In the genomic region with DNA sequence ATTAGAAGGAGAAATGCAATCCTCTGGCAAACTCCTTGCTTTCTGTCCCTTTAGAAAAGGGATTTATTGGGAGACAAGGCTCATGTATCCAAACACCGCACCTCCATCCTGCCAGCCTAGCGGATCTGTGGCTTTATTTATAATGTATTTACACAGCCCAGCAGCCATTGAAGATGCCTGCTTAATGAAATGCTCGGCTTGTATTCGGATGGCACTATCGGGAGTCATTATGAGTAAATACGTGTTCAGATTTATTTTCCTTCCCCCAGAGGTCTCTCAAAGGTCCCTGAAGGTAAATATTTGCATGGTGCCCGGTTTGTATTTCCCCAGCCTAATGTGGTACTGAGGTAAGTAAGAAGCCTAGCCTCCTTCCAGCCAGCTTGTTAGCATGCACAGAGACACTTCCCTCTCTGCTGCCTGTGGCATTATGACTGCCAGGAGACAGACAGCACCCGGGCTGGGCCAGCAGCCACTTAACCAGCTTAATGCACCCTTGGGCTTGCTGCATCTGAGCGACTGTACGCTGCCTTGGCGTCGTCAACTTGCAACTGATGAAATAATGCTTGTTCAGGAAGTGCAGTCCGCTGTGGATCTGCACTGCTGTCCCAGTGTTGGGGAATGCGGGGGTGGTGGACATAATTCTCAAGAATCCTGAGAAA, we compare ENCODE assay signal across 10 mouse cellular contexts.
DNase-seq lines count a peak whose midpoint lies in the region; ATAC-seq and TF ChIP-seq lines count a peak whose summit lies in the region.
"Had no signal": no experiment of that assay in that cellular context is flagged by ENCODE, and none has a peak within 500 bp of the region (broad histone marks: within the 10 kb centered on the region; RNA-seq: fewer than 3 reads in every experiment).

No protein-coding gene starts in this region.

- TF ChIP-seq CTCF in brain, embryonic 14.5 days (IDR thresholded peaks at IDR 0.05; ENCODE audit: borderline replicate concordance, extremely low read depth, insufficient read depth, insufficient read length), result no peak
- no peak for TF ChIP-seq CTCF in stomach, postnatal 0 days (IDR thresholded peaks at IDR 0.05; ENCODE audit: low read depth)

- no peak overlapping the region; the same call in 1 of the 2 replicates for H3K9ac ChIP-seq in hindbrain, embryonic 13.5 days
- no peak overlapping the region for H3K9ac ChIP-seq in midbrain, embryonic 15.5 days
- H3K9ac ChIP-seq in stomach, postnatal 0 days (ENCODE audit: low read length), result no peak overlapping the region
- H3K9ac ChIP-seq: embryonic facial prominence, embryonic 13.5 days; limb, embryonic 12.5 days had no signal

- no peaks in the 10 kb centered on the region for H3K9me3 ChIP-seq in heart, embryonic 10.5 days
- H3K9me3 ChIP-seq in hindbrain, embryonic 13.5 days, result no peaks in the 10 kb centered on the region
- H3K9me3 ChIP-seq in midbrain, embryonic 15.5 days, result no peaks in the 10 kb centered on the region
- H3K9me3 ChIP-seq in stomach, postnatal 0 days (ENCODE audit: control insufficient read depth, low read length), result no peaks in the 10 kb centered on the region
- H3K9me3 ChIP-seq: embryonic facial prominence, embryonic 13.5 days; limb, embryonic 12.5 days had no signal

- H3K4me2 ChIP-seq in hindbrain, embryonic 13.5 days, result peak overlapping the region; percentile 25
- H3K4me2 ChIP-seq in midbrain, embryonic 15.5 days, result peak overlapping the region; percentile 35
- H3K4me2 ChIP-seq in stomach, postnatal 0 days (replicated peaks; ENCODE audit: low read depth), result peak overlapping the region; percentile 5; the same call in 1 of the 2 replicates
- H3K4me2 ChIP-seq: embryonic facial prominence, embryonic 13.5 days; limb, embryonic 12.5 days had no signal

- WGBS in heart, embryonic 10.5 days, result 62% methylated on average over 14 of the region's 14 CpGs
- WGBS in hindbrain, embryonic 13.5 days, result 27% methylated on average over 14 of the region's 14 CpGs
- WGBS in midbrain, embryonic 15.5 days, result 23% methylated on average over 14 of the region's 14 CpGs
- 25% methylated on average over 14 of the region's 14 CpGs for WGBS in stomach, postnatal 0 days

- TF ChIP-seq EP300 in stomach, postnatal 0 days (optimal IDR thresholded peaks at IDR 0.05), result no peak

- peaks cover 37% of the 10 kb centered on the region for H3K4me1 ChIP-seq in heart, embryonic 10.5 days
- H3K4me1 ChIP-seq in hindbrain, embryonic 13.5 days (replicated peaks), result peaks cover 52% of the 10 kb centered on the region
- H3K4me1 ChIP-seq in midbrain, embryonic 15.5 days, result peaks cover 46% of the 10 kb centered on the region
- no peaks in the 10 kb centered on the region for H3K4me1 ChIP-seq in stomach, postnatal 0 days (replicated peaks; ENCODE audit: control insufficient read depth, insufficient read depth)

- no peak for TF ChIP-seq POLR2A in brain, embryonic 14.5 days (IDR thresholded peaks at IDR 0.05; ENCODE audit: borderline replicate concordance, extremely low read depth, insufficient read depth, insufficient read length, poor library complexity, severe bottlenecking)

- H3K36me3 ChIP-seq in heart, embryonic 10.5 days, result no peaks in the 10 kb centered on the region
- no peaks in the 10 kb centered on the region for H3K36me3 ChIP-seq in hindbrain, embryonic 13.5 days
- no peaks in the 10 kb centered on the region for H3K36me3 ChIP-seq in midbrain, embryonic 15.5 days (replicated peaks)
- no peaks in the 10 kb centered on the region for H3K36me3 ChIP-seq in stomach, postnatal 0 days (ENCODE audit: control insufficient read depth, insufficient read depth, low read length)
- H3K36me3 ChIP-seq: embryonic facial prominence, embryonic 13.5 days; limb, embryonic 12.5 days had no signal

- H3K4me3 ChIP-seq in heart, embryonic 10.5 days, result no peak overlapping the region
- H3K4me3 ChIP-seq in hindbrain, embryonic 13.5 days, result no peak overlapping the region
- no peak overlapping the region for H3K4me3 ChIP-seq in midbrain, embryonic 15.5 days
- H3K4me3 ChIP-seq in stomach, postnatal 0 days (ENCODE audit: low read depth, low read length), result no peak overlapping the region
- H3K4me3 ChIP-seq: embryonic facial prominence, embryonic 13.5 days; limb, embryonic 12.5 days had no signal

- DNase-seq in heart, postnatal 4 days, result peak; percentile 31
- no peak for DNase-seq in heart, embryonic 10.5 days (ENCODE audit: low spot score)
- DNase-seq in brain, embryonic 14.5 days (ENCODE audit: low read depth), result peak; percentile 93
- peak; percentile 24 for DNase-seq in stomach, postnatal 0 days (ENCODE audit: low spot score)
- no peak for DNase-seq in gastrocnemius, postnatal 4 days (ENCODE audit: low spot score in 2 of 2)

- H3K27ac ChIP-seq in heart, embryonic 10.5 days, result no peak overlapping the region
- peak overlapping the region; percentile 66 for H3K27ac ChIP-seq in hindbrain, embryonic 13.5 days
- peak overlapping the region; percentile 63 for H3K27ac ChIP-seq in midbrain, embryonic 15.5 days
- H3K27ac ChIP-seq in stomach, postnatal 0 days (replicated peaks), result no peak overlapping the region
- H3K27ac ChIP-seq: embryonic facial prominence, embryonic 13.5 days; limb, embryonic 12.5 days had no signal

- H3K27me3 ChIP-seq in heart, embryonic 10.5 days (ENCODE audit: insufficient read depth, poor library complexity, severe bottlenecking), result peaks cover 7% of the 10 kb centered on the region; the same call in 1 of the 2 replicates
- H3K27me3 ChIP-seq in hindbrain, embryonic 13.5 days, result 0 out of 2 replicates have a peak, but pooled peaks cover 4% of the 10 kb centered on the region
- no peaks in the 10 kb centered on the region for H3K27me3 ChIP-seq in midbrain, embryonic 15.5 days (replicated peaks)
- H3K27me3 ChIP-seq in stomach, postnatal 0 days (ENCODE audit: control insufficient read depth, insufficient read depth, low read length), result no peaks in the 10 kb centered on the region

- peak; percentile 41; the same call in 1 of the 2 replicates for ATAC-seq in hindbrain, embryonic 13.5 days (ENCODE audit: low FRiP score)
- peak; percentile 50; the same call in 1 of the 2 replicates for ATAC-seq in midbrain, embryonic 15.5 days (replicated peaks)
- ATAC-seq in stomach, postnatal 0 days (ENCODE audit: low FRiP score, low TSS enrichment), result no peak
- ATAC-seq in CD4-positive, CD25-positive, alpha-beta regulatory T cell, adult 4 months, result no peak

Comparison
In these comparisons a context has a peak if more than half of its experiments do, and no peak if none do; other contexts are left out.
1. DNase-seq: peak in heart, postnatal 4 days (single experiment), brain, embryonic 14.5 days (single experiment) and stomach, postnatal 0 days (single experiment); none in heart, embryonic 10.5 days (single experiment) and gastrocnemius, postnatal 4 days (0 of 2).
2. H3K27ac ChIP-seq: peak in hindbrain, embryonic 13.5 days (single experiment) and midbrain, embryonic 15.5 days (single experiment); none in heart, embryonic 10.5 days (single experiment) and stomach, postnatal 0 days (single experiment).
3. ATAC-seq: peak in hindbrain, embryonic 13.5 days (single experiment) and midbrain, embryonic 15.5 days (single experiment); none in stomach, postnatal 0 days (single experiment) and CD4-positive, CD25-positive, alpha-beta regulatory T cell, adult 4 months (single experiment).
4. Peak in every context shown above with its lines, with median percentiles within 50 percentile points of each other: H3K4me2 ChIP-seq.